Mouse (Mus musculus): ENCODE data around the gene Jup. TPM values are rescaled to one million over a fixed set of nuclear protein-coding genes. Genes with fewer than 3 reads are reported as not detected.

The Jup gene
- polyA plus RNA-seq (2017; shearing (Covaris generic)), result 1 to 10 TPM in 1 of 2 experiments, under 1 TPM in 1; 0.32 to 1.9 TPM

- ATAC-seq, result peak; percentile 92
Measured at GRCm38 (mm10) chr11:100397600-100398389, at the start of gene Jup. Jup (minus strand) TSS chr11:100397763.

GRCm38 (mm10) chr11:100442625-100443024, 45.1 kb upstream of the Jup start:
- ATAC-seq, result no peak

GRCm38 (mm10) chr11:100441797-100442196, 44.2 kb upstream of the Jup start, which contains the start of the genes Nt5c3b and Klhl10:
Nt5c3b (minus strand) TSS chr11:100441808.
Klhl10 (plus strand) TSS chr11:100441917.
- ATAC-seq, result no peak

- peak; percentile 96 for ATAC-seq
Measured at GRCm38 (mm10) chr11:100440691-100441522, 43.3 kb upstream of the Jup start.

GRCm38 (mm10) chr11:100437901-100438300, 40.3 kb upstream of the Jup start:
- no peak for ATAC-seq

GRCm38 (mm10) chr11:100435678-100436246, 38.2 kb upstream of the Jup start:
- no peak for ATAC-seq

GRCm38 (mm10) chr11:100432002-100432401, 34.4 kb upstream of the Jup start:
- no peak for ATAC-seq

GRCm38 (mm10) chr11:100430052-100430451, 32.5 kb upstream of the Jup start:
- no peak for ATAC-seq

GRCm38 (mm10) chr11:100428612-100429199, 31.1 kb upstream of the Jup start:
- ATAC-seq, result no peak

- no peak for ATAC-seq
Measured at GRCm38 (mm10) chr11:100426820-100427219, 29.3 kb upstream of the Jup start.

- ATAC-seq, result no peak
Measured at GRCm38 (mm10) chr11:100425851-100426250, 28.3 kb upstream of the Jup start.

- no peak for ATAC-seq
Measured at GRCm38 (mm10) chr11:100423836-100424235, 26.3 kb upstream of the Jup start.

GRCm38 (mm10) chr11:100421537-100421936, 24.0 kb upstream of the Jup start:
- ATAC-seq, result no peak

GRCm38 (mm10) chr11:100414914-100415822, 17.6 kb upstream of the Jup start, which contains the start of gene Fkbp10:
Fkbp10 (plus strand) TSS chr11:100415697.
- ATAC-seq, result no peak

- ATAC-seq, result no peak
Measured at GRCm38 (mm10) chr11:100414021-100414913, 16.7 kb upstream of the Jup start, which contains the start of gene P3h4. P3h4 (minus strand) TSS chr11:100414836.

- ATAC-seq, result no peak
Measured at GRCm38 (mm10) chr11:100413541-100413940, 16.0 kb upstream of the Jup start.

- no peak for ATAC-seq
Measured at GRCm38 (mm10) chr11:100411736-100412135, 14.2 kb upstream of the Jup start.

GRCm38 (mm10) chr11:100409686-100410085, 12.1 kb upstream of the Jup start:
- ATAC-seq, result no peak

- ATAC-seq, result no peak
Measured at GRCm38 (mm10) chr11:100408835-100409462, 11.4 kb upstream of the Jup start.
